Mouse (Mus musculus): ENCODE results near the gene Pde5a. TPM values are rescaled to one million over a fixed set of nuclear protein-coding genes. Genes with fewer than 3 reads are reported as not detected.

The Pde5a gene
- total RNA-seq, 4 experiments from 2014 or later = 0.90 to 1.4 (median 1.1) TPM

GRCm38 (mm10) chr3:122763240-122763761 is 34.6 kb downstream of the Pde5a start:
- no peak for DNase-seq (ENCODE audit: low spot score in 2 of 2)

- DNase-seq (ENCODE audit: low spot score in 2 of 2) = no peak
Measured at GRCm38 (mm10) chr3:122763768-122764167, 35.0 kb downstream of the Pde5a start.

GRCm38 (mm10) chr3:122766930-122767329 is 38.2 kb downstream of the Pde5a start:
- DNase-seq (ENCODE audit: low spot score in 2 of 2) = no peak

DNA sequence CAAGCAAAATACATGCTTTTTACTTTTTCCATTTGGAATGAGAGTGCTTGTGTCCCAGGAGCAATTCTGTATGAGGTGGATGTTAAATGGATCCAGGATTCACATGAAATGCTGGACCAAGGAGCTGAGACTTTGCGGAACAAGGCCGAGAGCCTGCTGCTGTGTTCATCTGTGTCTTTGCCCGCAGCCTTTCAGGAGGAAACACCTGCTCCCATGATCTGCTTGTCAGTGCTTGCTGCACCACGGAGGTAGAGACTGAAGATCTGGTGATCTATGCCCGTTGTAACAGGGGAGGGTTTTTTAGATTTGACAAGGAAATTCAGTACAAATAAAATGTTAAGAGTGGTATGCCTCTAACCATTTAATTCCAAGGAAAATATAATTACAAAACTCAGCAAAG is 39.1 kb downstream of the Pde5a start:
- no peak for DNase-seq (ENCODE audit: low spot score in 2 of 2)

DNA sequence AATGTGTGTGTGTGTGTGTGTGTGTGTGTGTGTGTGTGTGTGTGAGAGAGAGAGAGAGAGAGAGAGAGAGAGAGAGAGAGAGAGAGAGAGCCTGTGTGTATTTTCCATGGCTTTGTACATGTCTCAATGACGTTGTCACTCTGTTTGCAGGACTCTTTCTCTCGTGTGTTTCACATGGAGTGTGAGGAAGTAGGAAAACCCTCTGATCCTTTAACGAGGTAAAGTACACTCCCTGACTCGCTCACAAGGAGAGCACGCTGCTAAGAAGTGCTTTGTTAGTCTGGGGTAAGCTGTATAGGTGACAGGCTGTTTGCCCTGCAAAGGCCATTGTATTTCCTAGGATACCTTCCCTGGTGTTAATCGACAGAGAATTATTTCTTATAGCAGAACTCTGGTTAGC is 52.7 kb downstream of the Pde5a start:
- DNase-seq (ENCODE audit: low spot score in 2 of 2) = no peak

DNA sequence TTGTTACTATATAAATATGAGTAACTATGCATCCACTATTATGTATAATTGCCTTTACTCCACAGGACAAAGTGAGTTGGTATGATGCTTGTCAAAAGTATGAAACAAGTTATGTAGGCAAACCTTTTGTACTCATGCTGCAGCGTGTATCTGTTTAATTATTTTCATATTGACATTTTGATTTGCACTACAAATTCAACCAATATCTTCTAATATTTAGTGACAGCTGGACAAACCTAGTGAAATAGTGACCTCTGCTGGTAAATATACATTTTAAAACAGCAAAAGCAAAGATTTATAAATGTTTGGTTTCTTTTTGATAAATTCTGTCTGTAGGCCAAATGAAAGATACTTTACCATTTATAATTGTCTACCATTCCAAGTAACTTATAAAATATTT is 55.5 kb downstream of the Pde5a start:
- DNase-seq (ENCODE audit: low spot score in 2 of 2) = no peak

- DNase-seq (ENCODE audit: low spot score in 2 of 2) = no peak
Measured at GRCm38 (mm10) chr3:122788314-122788713, 59.6 kb downstream of the Pde5a start.

DNA sequence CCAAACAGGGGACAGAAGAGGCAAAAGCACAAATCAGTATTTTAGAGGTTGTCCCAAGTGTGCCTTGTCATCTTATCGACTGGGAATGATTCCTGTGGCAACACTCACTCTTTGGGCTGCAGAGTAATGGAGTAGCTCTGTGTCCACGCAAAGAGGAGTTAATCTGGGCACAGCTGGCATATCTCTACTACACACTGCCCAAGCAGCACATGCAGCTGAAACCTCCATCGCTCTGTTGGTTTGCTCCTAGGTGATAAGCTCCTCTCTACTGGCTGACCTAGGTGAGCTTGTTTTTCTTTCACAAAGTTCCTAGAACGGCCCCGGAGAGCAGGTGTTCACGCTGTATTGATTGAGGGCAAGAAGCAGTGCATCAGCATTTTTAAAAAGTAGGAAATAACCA is 60.8 kb downstream of the Pde5a start:
- no peak for DNase-seq (ENCODE audit: low spot score in 2 of 2)

- DNase-seq (ENCODE audit: low spot score in 2 of 2) = no peak
Measured at GRCm38 (mm10) chr3:122800050-122800449, 71.3 kb downstream of the Pde5a start.

DNA sequence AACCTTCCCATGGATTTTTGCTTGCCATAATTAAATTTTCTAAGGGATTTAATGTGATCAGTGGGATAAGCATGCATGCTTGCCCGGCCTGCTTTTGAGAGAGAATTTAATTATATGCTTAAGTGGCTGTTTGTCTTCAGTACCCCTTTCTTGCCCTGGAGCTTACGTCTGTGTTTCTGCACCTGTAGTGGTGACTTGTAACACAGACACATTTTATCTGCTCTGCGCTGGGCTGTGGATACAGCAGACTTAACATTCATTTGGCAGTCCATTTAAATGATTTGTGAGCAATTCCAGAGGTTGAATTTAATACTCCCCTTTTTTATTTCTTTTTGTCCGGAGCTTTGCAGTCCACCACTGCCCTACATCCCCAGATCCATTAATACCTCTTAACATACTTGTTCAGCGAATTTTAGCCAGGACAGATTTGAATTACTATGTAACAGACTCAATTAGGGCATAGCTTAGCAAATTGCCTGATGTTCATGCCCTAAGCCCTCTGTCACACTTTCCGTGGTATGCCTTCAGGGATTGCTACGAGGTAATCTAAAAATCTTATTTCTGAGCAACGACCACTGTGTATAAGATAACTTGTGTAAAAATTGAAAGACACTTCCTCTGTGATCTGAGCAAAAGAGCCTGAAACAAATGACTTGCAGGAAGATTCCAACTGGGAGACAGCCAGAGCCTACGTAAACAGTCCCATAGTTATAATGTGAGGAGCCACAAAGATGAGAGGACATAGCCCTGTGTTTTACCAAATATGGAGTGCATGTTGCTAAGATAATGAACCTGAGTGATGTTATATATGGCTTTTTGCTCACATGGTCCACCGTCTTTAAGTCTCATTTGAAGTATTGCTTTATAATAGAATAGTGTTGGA is 72.0 kb downstream of the Pde5a start:
- DNase-seq (ENCODE audit: low spot score in 2 of 2) = no peak

GRCm38 (mm10) chr3:122801436-122802221 is 72.9 kb downstream of the Pde5a start:
- no peak for DNase-seq (ENCODE audit: low spot score in 2 of 2)

GRCm38 (mm10) chr3:122807313-122807712 is 78.6 kb downstream of the Pde5a start:
- no peak for DNase-seq (ENCODE audit: low spot score in 2 of 2)

DNA sequence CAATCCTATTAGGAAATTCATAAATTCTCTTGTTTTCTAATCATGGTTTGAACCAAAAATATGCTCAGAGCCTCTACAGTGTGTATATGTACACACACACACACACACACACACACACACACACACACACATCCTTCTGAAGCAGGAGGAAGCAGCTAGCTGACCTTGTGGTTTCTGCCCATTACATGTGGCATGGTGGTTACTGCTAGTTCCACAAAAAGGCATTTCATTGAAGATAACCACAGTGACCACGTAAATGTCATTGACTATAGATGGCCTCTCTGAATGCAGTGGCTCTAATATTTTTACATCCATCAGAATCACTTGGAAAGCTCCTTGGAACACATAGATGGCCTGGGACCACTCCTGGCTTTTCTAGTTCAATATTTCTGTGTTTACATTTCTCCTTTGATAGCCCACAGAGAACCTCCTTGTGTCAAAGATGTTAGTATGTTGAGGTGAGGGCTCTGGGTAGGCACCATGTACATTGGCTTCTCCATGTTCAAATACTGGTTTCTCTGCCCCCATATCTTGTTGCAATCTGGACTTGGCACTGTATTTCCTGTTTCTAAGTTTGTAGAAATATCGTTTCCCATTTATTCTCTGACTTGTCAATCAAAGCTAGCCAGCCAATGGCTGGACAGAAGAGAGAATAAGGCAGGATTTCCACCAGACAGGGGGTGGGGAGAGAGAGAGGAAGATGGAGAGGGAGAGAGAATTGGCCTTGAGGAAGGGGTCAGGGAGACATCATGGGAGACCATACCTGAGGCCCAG is 81.5 kb downstream of the Pde5a start:
- no peak for DNase-seq (ENCODE audit: low spot score in 2 of 2)

GRCm38 (mm10) chr3:122810986-122811385 is 82.2 kb downstream of the Pde5a start:
- no peak for DNase-seq (ENCODE audit: low spot score in 2 of 2)

- DNase-seq (ENCODE audit: low spot score in 2 of 2) = no peak
Measured at GRCm38 (mm10) chr3:122814531-122814930, 85.8 kb downstream of the Pde5a start.

DNA sequence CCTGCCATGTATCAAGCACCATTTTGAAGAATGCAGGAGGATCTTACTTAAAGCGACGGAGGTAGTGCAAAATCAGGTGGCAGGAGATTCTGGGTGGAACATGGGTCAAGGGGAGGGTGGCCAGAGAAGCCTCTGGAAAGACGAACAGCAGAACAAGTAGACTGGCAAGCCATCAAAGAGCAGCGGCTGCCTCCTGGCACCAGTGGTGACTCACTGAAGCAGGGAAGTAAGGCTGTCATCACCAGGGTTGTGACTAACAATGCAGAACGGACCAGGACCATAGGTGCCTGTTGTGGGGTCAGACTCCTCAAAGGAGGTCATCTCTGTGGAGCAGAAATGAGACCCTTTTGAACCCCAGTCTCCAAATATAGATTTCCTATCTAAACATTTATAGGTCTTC is 89.5 kb downstream of the Pde5a start:
- DNase-seq (ENCODE audit: low spot score in 2 of 2) = no peak

- no peak for DNase-seq (ENCODE audit: low spot score in 2 of 2)
Measured at GRCm38 (mm10) chr3:122820700-122821099, 92.0 kb downstream of the Pde5a start.

GRCm38 (mm10) chr3:122828270-122829058 is 99.7 kb downstream of the Pde5a start:
- no peak for DNase-seq (ENCODE audit: low spot score in 2 of 2)

DNA sequence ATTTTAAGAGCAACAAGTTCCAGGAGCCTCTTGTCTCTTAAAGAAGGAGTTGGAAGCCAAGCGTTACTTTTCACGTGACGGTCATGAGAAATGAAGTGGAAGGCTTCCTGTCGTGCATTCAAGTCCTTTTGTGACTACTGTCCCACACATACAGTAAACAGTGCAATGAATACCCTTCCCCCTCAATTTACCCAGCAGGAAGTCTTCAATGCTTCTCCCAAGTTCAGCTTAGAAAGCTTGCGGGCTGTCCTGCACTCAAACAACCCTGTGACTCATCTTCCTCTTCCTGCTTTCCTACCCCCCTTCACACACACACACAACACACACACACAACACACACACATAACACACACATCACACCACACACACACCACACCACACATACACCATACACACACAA is 105.8 kb downstream of the Pde5a start:
- DNase-seq (ENCODE audit: low spot score in 2 of 2) = no peak

- DNase-seq (ENCODE audit: low spot score in 2 of 2) = no peak
Measured at GRCm38 (mm10) chr3:122835097-122835850, 106.5 kb downstream of the Pde5a start.

Measured in gastrocnemius, adult 8-10 months (tissue).